Mouse (Mus musculus) midbrain, embryonic 15.5 days (tissue): ENCODE results near the gene Zswim2. TPM values are rescaled to one million over a fixed set of nuclear protein-coding genes. Genes with fewer than 3 reads are reported as not detected.
"Not testable (repeated sequence)": the region's sequence is repeated elsewhere in the genome, so short reads cannot be mapped to it uniquely, and the experiment has no call there.

ENCODE experiments used
- ATAC-seq: fragments of 200-750 bp; cut with Nextera tagmentation; replicated peaks from 2 replicates; pipeline ENCODE4 v1.8.0; 2017; ENCODE audit warnings: moderate TSS enrichment
- H3K27ac ChIP-seq: fragments of 300-500 bp; sonication (generic); 2 replicates; pipeline ENCODE4 v1.5.1; 2015; ENCODE audit warnings: mild to moderate bottlenecking, inconsistent platforms
- H3K27me3 ChIP-seq: fragments of 300-500 bp; sonication (generic); replicated peaks from 2 replicates; pipeline ENCODE4 v1.6.1; 2015; ENCODE audit warnings: inconsistent platforms
- H3K36me3 ChIP-seq: fragments of 300-500 bp; sonication (generic); replicated peaks from 2 replicates; pipeline ENCODE4 v1.6.1; 2015; ENCODE audit warnings: inconsistent platforms
- H3K4me1 ChIP-seq: fragments of 300-500 bp; sonication (generic); 2 replicates; pipeline ENCODE4 v1.6.1; 2015; ENCODE audit warnings: inconsistent platforms
- H3K4me2 ChIP-seq: fragments of 300-500 bp; sonication (generic); 2 replicates; pipeline ENCODE4 v1.6.1; 2015; ENCODE audit warnings: inconsistent platforms, mild to moderate bottlenecking, moderate library complexity
- H3K4me3 ChIP-seq: fragments of 300-500 bp; sonication (generic); 2 replicates; pipeline ENCODE4 v1.5.1; 2015; ENCODE audit warnings: mild to moderate bottlenecking, inconsistent platforms
- H3K9ac ChIP-seq: fragments of 300-500 bp; sonication (generic); 2 replicates; pipeline ENCODE4 v1.6.1; 2015; ENCODE audit warnings: mild to moderate bottlenecking, inconsistent platforms
- H3K9me3 ChIP-seq: fragments of 300-500 bp; sonication (generic); 2 replicates; pipeline ENCODE4 v1.6.1; 2016; ENCODE audit warnings: inconsistent platforms
- WGBS: fragments of 180-500 bp; shearing (Covaris S2); methylation state at CpG from one replicate; pipeline ENCODE4 v1.1.7; 2015; ENCODE audit warnings: mixed read lengths; 5-methylcytosine and 5-hydroxymethylcytosine counted together
- polyA plus RNA-seq: library from polyadenylated mRNA; unstranded; fragments of >200 nt; fragmentation: Nextera tagmentation; extraction: Ambion mirVana; gene quantifications from 2 replicates; pipeline ENCODE4 v1.2.1, GENCODE M21; 2015

Gene Zswim2
- polyA plus RNA-seq: not detected in 2 replicates

- Histone ChIP-seq H3K27me3 (no peaks in the 10 kb centered on the region), H3K27ac (peak within 1 kb of the TSS; percentile 79), H3K36me3 (no peaks in the 10 kb centered on the region), H3K9me3 (no peaks in the 10 kb centered on the region), H3K4me1 (peaks cover 9% of the 10 kb centered on the region), H3K4me3 (peak within 1 kb of the TSS; percentile 43), H3K9ac (peak within 1 kb of the TSS; percentile 33), H3K4me2 (peak within 1 kb of the TSS; percentile 78)
- WGBS: 0% methylated on average over 20 of the region's 20 CpGs
- ATAC-seq: peak; percentile 100
These were observed at the start of gene Zswim2 for GRCm38 (mm10) chr2:83940931-83941361. Zswim2 (minus strand) TSS chr2:83941228.

- H3K4me2 ChIP-seq, ATAC-seq, H3K27me3 ChIP-seq, H3K4me1 ChIP-seq, H3K27ac ChIP-seq, H3K4me3 ChIP-seq, H3K9ac ChIP-seq, H3K9me3 ChIP-seq, H3K36me3 ChIP-seq: not testable (repeated sequence)
- WGBS: no CpG with 5 or more reads among the region's 6 CpGs
These were observed 49.2 kb upstream of the Zswim2 start, which contains the start of gene Gm13691 for GRCm38 (mm10) chr2:83990253-83990652. Gm13691 (plus strand) TSS chr2:83990553.

DNA sequence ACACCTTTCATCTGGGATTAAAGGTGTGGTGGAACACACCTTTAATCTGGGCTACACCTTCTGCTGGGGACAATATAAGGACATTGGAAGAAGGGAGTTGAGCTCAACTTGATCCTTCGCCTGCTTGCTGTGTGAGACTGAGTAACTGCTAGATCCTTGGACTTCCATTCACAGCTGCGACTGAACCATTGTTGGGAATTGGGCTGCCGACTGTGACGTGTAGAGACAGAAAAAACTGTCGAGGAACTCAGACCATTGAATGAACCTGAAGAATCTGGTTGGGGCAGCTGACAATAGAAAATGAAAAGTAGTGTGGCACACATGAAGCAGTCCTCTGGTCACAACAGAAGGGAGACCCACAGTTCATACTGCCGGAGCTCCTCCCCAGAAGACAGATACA lies 43.4 kb upstream of the Zswim2 start, which contains the start of gene Gm13697:
Gm13697 (plus strand) TSS at position 301 of the 400 bp plus-strand sequence.
- not testable (repeated sequence) for H3K4me1 ChIP-seq, H3K9ac ChIP-seq, H3K9me3 ChIP-seq, H3K27me3 ChIP-seq, H3K27ac ChIP-seq, H3K4me2 ChIP-seq, H3K36me3 ChIP-seq, ATAC-seq, H3K4me3 ChIP-seq
- no CpG with 5 or more reads among the region's 6 CpGs for WGBS

DNA sequence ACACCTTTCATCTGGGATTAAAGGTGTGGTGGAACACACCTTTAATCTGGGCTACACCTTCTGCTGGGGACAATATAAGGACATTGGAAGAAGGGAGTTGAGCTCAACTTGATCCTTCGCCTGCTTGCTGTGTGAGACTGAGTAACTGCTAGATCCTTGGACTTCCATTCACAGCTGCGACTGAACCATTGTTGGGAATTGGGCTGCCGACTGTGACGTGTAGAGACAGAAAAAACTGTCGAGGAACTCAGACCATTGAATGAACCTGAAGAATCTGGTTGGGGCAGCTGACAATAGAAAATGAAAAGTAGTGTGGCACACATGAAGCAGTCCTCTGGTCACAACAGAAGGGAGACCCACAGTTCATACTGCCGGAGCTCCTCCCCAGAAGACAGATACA lies 37.6 kb upstream of the Zswim2 start, which contains the start of gene Gm13694:
Gm13694 (plus strand) TSS at position 301 of the 400 bp plus-strand sequence.
- not testable (repeated sequence) for H3K27me3 ChIP-seq, H3K27ac ChIP-seq, ATAC-seq, H3K4me2 ChIP-seq, H3K36me3 ChIP-seq, H3K4me1 ChIP-seq, H3K9ac ChIP-seq, H3K4me3 ChIP-seq, H3K9me3 ChIP-seq
- WGBS: no CpG with 5 or more reads among the region's 6 CpGs

DNA sequence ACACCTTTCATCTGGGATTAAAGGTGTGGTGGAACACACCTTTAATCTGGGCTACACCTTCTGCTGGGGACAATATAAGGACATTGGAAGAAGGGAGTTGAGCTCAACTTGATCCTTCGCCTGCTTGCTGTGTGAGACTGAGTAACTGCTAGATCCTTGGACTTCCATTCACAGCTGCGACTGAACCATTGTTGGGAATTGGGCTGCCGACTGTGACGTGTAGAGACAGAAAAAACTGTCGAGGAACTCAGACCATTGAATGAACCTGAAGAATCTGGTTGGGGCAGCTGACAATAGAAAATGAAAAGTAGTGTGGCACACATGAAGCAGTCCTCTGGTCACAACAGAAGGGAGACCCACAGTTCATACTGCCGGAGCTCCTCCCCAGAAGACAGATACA lies 31.8 kb upstream of the Zswim2 start, which contains the start of gene Gm13696:
Gm13696 (plus strand) TSS at position 301 of the 400 bp plus-strand sequence.
- no CpG with 5 or more reads among the region's 6 CpGs for whole genome bisulfite sequencing
- H3K36me3 ChIP-seq, H3K4me3 ChIP-seq, H3K9me3 ChIP-seq, ATAC-seq, H3K4me1 ChIP-seq, H3K9ac ChIP-seq, H3K4me2 ChIP-seq, H3K27ac ChIP-seq, H3K27me3 ChIP-seq: not testable (repeated sequence)

- H3K4me3 ChIP-seq, H3K4me1 ChIP-seq, ATAC-seq, H3K4me2 ChIP-seq, H3K9me3 ChIP-seq, H3K27me3 ChIP-seq, H3K36me3 ChIP-seq, H3K27ac ChIP-seq, H3K9ac ChIP-seq: not testable (repeated sequence)
- no CpG with 5 or more reads among the region's 6 CpGs for WGBS
These were observed 26.0 kb upstream of the Zswim2 start, which contains the start of gene Gm13695 for GRCm38 (mm10) chr2:83967013-83967412. Gm13695 (plus strand) TSS chr2:83967313.

GRCm38 (mm10) chr2:83961203-83961602 lies 20.2 kb upstream of the Zswim2 start, which contains the start of gene Gm13693:
Gm13693 (plus strand) TSS chr2:83961503.
- H3K27me3 ChIP-seq, H3K27ac ChIP-seq, ATAC-seq, H3K36me3 ChIP-seq, H3K9me3 ChIP-seq, H3K4me1 ChIP-seq, H3K9ac ChIP-seq, H3K4me2 ChIP-seq, H3K4me3 ChIP-seq: not testable (repeated sequence)
- no CpG with 5 or more reads among the region's 6 CpGs for WGBS

- H3K4me1 ChIP-seq, ATAC-seq, H3K4me3 ChIP-seq, H3K4me2 ChIP-seq, H3K27me3 ChIP-seq, H3K36me3 ChIP-seq, H3K9ac ChIP-seq, H3K27ac ChIP-seq, H3K9me3 ChIP-seq: not testable (repeated sequence)
- WGBS: no CpG with 5 or more reads among the region's 6 CpGs
These were observed 14.4 kb upstream of the Zswim2 start, which contains the start of gene Gm13698 for GRCm38 (mm10) chr2:83955393-83955792. Gm13698 (plus strand) TSS chr2:83955693.

DNA sequence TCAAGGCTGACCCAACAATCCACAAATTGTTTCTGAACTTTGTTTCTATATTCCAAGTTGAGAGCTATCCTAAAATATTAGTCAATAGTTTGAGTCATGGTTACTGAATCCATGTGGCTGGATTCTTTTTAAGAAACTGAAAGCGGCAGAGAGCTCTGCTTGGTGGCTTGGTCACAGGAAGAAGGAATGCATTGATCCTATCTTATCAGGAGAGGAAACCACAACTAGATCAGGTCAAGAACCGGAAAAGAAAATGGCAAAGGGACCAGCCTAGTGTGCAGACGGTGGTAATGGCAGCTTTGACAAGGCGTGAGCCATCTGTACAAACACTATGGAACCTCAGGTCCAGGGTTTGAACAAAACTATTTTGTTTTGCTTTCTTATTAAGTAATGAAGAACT lies 764 bp upstream of the Zswim2 start:
- H3K4me1 ChIP-seq: peaks cover 9% of the 10 kb centered on the region
- H3K27me3 ChIP-seq: no peaks in the 10 kb centered on the region
- H3K9ac ChIP-seq: no peak overlapping the region
- 80% methylated on average over 4 of the region's 4 CpGs for WGBS
- no peak overlapping the region for H3K4me3 ChIP-seq
- H3K4me2 ChIP-seq: no peak overlapping the region
- H3K36me3 ChIP-seq: no peaks in the 10 kb centered on the region
- H3K27ac ChIP-seq: no peak overlapping the region
- ATAC-seq: no peak
- H3K9me3 ChIP-seq: no peaks in the 10 kb centered on the region

DNA sequence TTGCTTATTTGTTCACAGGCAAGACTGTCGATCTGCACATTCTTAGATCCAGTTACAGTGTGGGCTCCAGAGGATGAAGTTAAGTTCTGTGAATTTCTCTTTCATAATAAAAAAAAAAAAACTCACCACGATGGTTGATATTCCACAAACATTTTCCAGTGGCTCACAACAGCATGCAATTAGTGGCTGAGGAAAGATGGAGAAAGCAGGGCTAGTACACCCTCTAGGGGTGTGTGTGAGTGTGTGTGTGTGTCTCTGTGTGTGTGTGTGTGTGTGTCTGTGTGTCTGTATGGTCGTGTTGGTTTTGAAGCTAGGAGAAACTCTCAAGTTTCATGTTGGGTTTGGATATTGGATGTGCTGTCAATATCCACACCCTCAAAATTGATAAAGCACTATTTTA lies 350 bp upstream of the Zswim2 start:
- Histone ChIP-seq H3K9me3 (no peaks in the 10 kb centered on the region), H3K27me3 (no peaks in the 10 kb centered on the region), H3K9ac (no peak overlapping the region), H3K27ac (peak overlapping the region; percentile 79), H3K4me2 (peak overlapping the region; percentile 78), H3K4me3 (peak overlapping the region; percentile 43), H3K36me3 (no peaks in the 10 kb centered on the region), H3K4me1 (peaks cover 9% of the 10 kb centered on the region)
- 26% methylated on average over 3 of the region's 3 CpGs for WGBS
- peak; percentile 69 for ATAC-seq

DNA sequence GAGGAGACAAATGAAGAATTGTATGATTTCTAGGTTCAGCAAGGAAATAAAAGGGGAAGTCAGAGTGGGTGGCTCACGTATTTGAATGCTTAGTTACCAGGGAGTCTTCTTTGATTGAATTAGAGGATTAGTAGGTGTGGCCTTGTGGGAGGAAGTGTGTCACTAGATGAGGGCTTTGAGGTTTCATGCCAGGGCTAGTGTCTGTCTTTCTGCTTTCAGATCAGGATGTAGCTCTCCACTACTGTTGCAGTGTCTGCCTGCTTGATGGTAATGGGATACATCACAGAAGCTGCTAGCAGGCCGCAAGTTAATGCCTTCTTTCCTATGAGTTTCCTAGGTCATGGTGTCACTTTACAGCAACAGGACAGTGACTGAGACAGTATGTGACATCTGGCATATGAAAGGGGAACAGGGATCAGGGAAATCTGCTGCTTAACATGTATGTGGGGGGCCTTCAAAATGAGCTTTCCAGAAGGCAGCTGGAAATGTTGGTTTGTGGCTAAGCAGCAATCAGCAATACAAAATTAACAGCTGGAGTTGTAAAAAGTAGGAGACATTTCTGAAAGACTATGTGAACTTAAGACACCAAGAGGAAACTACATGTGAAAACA lies 11.4 kb downstream of the Zswim2 start:
- H3K4me1 ChIP-seq: no peaks in the 10 kb centered on the region
- no peak for ATAC-seq
- H3K27me3 ChIP-seq: no peaks in the 10 kb centered on the region
- no peaks in the 10 kb centered on the region for H3K36me3 ChIP-seq
- H3K9ac ChIP-seq: no peak overlapping the region
- no peaks in the 10 kb centered on the region for H3K9me3 ChIP-seq
- no peak overlapping the region for H3K4me3 ChIP-seq
- WGBS: 43% methylated on average over 2 of the region's 2 CpGs
- no peak overlapping the region for H3K27ac ChIP-seq
- H3K4me2 ChIP-seq: no peak overlapping the region

- H3K27ac ChIP-seq: no peak overlapping the region
- WGBS: 84% methylated on average over 2 of the region's 2 CpGs
These were observed 39.0 kb downstream of the Zswim2 start for GRCm38 (mm10) chr2:83901896-83902540.

More at GRCm38 (mm10) chr2:83901896-83902540, 39.0 kb downstream of the Zswim2 start:
- H3K27me3 ChIP-seq: no peaks in the 10 kb centered on the region
- ATAC-seq: no peak
- H3K36me3 ChIP-seq: no peaks in the 10 kb centered on the region
- no peaks in the 10 kb centered on the region for H3K9me3 ChIP-seq
- H3K4me2 ChIP-seq: no peak overlapping the region
- H3K4me3 ChIP-seq: no peak overlapping the region
- H3K4me1 ChIP-seq: no peaks in the 10 kb centered on the region
- no peak overlapping the region for H3K9ac ChIP-seq
